Mouse (Mus musculus): ENCODE results near the gene Grk3. TPM values are rescaled to one million over a fixed set of nuclear protein-coding genes. Genes with fewer than 3 reads are reported as not detected.

Gene Grk3
- total RNA-seq (2021) = 10 to 100 TPM; 16.9 to 19.8 TPM

DNA sequence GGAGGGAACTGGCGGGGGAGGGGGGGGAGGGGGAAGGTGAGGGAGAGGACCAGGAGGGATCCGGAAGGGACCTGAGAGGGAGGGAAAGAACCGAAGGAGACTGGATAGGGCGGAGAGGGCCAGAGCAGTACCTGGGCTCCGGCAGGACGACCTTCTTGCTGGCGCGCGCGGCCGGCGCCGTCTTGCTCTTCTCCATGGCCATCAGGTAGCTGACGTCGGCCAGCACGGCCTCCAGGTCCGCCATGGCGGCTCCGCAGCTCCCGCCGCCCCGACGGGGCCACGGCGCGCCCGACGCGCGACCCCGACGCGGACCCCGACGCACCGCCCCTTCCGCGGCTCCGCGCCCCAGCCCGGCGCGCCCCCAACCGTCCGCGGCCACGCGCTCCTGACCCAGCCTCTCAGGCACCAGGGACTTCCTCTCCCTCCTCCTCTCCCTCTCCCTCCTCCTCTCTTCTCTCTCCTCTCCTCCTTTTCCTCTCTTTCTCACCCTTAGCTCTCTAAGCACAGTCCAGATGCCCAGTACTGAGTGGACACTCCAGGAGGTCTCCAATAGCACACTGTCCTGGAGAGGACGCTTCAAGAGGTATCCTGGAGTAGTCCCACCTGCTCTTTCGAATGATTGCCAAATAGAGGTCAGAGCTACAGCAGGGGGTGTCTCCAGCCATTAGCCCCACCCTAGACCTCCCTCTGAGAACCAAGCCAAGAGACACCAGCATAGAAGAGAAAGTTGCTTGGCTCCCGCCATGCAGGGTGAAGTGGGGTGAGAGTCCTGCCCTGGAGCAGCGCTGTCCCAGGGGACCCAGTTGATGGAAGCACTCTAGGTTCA lies at the start of gene Grk3:
Grk3 (minus strand) TSS at position 556 of the 826 bp plus-strand sequence.
- peak; percentile 71 for DNase-seq

DNA sequence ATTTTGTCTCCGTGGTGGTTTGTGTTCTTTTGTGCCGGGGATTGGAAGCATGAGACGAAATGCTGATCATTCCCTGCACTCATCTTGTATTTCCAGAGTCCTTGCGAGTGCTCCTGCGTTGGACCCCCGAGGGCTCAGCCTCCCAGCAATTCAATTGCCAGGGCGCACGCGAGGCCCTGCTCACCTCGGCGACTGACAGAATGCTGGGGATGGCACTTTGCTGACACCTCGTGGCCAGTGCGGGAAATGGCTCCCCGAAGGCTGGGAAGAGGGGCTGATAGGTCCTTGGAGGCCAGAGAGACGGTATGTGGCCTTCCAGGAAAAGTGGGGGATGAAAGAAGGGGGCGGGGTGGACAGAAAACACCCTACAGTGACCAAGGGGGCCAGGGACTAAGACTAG lies 38.7 kb upstream of the Grk3 start:
- DNase-seq = peak; percentile 91

DNA sequence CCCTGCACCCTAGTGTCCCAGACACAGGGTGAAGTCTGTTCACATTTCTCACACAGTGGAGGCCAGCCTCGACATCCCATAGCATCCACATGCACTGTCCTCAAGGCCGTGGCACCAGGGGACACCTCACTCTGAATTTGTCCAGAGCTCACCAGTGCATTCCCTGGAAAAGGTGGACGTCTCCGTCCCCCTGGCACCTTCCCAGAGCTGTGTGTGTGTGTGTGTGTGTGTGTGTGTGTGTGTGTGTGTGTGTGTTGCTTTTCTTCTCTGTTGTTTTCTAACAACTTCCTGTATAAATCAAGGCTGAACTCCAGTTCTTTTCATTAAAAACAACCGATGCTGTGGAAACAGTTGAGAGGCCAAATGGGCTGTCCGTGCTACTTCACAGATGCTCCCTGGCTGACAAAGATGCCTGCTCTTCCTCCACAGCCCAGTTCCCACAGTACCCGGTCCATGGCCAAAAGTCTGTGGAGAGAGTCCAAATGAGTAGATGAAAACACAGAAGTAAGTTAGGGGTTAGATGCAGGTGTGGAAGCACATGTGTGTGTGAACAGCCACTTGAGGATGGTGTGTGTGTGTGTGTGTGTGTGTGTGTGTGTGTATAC lies 35.1 kb upstream of the Grk3 start:
- DNase-seq = no peak

DNA sequence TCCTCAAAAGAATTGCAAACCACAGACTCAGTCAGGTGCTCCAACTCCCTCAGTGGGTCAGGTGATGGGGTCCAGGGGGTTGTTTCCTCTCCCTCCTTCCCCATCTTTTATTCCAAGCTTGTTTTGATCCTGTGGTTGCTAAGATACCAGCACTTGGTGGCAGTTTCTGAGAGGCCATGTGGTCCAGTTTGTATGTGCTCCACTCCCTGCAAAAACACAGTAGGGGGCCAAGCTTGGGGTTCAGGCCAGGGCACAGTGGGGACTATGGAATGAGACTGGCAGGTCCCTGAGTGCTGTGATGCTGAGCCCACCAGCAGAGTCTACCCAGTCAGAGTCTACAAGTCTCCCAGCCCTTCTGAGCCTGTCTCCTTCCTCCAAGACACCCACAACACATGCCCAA lies 34.3 kb upstream of the Grk3 start:
- DNase-seq = no peak

DNA sequence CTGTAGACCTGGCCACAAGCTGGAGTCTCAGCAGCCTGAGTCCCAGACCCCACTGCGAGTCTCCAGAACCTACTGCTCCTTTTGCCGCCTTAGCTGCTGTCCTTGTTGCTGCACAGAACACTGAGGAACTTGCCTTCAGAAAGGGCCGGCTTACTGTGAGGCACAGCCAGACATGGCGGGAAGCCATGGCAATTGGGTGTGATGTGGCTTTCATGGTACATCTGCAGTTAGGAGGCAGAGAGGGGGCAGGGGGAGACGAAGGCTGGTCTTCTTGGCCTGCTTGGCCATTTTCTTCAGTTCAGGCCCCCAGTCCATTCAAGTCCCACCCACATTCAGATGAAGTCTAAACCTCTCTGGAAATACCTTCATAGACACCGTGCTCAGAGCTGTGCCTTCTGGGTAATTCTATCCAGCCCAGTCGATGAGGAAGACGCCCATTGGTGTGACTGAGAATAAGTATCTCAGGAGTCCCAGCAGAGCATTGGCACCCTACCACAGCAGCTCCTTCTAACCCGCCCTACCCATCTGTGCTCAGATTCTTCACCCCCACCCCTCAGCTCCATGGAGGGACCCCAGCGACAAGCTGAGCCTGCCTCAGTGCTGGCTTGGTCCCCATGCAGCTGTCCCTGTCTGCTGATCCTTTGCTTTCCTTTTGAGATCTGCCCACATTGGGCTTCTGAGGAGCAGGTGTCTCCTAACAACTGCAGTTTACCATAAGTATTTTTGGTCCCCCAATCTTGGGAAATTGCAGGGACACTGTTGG lies 30.1 kb upstream of the Grk3 start:
- DNase-seq = no peak

DNA sequence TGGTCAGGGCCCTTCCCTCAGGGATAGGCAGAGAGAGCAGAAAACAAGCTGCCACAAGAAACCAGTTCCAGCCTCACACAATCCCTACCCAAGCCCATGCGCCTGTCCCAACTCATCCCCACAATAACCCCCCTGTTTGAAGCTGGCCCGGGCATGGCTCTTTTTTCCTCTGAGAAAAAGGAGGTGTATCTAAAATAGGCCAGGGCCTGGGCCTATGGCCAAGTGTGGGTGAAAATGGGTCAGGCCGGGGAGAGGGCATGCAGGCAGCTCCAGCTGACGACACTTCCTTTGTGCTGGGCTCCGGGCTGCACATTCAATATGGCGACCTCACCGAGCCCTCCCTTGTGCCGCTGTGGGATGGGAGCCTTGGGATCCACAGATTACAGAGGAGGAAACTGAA lies 27.9 kb upstream of the Grk3 start:
- peak; percentile 67 for DNase-seq

DNA sequence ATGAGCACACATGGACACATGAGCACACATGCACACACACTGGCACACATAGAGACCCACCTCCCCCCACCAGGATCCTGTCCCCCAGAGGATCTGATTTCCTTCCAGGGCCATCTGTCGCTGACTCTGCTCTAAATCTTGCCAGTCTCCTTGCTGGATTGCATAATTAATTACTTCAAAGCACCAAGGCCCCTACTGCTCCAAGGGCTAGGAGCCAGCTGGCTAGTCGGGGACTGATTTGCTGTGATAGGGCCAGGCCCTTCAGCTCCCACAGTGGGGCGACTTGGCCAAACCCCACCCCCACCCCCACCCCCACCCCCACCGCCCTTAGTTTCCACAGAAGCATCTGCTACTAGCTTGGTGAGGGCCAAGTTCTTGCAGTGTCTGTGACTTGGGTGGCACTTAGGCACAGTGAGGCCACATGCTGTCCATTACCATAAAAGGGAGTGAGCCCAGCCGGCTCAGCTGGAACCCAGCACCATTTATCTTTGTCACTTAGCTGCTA lies 26.0 kb upstream of the Grk3 start:
- DNase-seq = peak; percentile 29

DNA sequence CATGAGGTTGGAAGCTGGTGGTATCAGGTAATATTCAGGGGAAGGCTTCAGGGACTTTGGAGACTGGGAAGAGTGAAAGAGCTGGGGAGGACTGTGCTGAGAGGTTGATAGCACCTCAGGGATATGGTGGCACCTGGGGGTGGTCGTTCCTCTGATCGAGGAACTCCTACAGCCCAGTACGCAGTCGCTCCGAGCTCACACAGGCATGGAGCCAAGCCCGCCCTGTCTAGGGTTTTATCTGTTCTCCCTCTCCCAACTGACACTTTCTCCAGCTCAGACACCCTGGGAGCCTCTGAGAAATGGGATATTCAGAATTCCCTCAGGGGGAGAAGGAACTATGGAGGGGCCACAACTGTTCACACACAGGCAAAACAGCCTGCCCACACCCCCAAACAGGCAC lies 25.2 kb upstream of the Grk3 start:
- peak; percentile 61 for DNase-seq

DNA sequence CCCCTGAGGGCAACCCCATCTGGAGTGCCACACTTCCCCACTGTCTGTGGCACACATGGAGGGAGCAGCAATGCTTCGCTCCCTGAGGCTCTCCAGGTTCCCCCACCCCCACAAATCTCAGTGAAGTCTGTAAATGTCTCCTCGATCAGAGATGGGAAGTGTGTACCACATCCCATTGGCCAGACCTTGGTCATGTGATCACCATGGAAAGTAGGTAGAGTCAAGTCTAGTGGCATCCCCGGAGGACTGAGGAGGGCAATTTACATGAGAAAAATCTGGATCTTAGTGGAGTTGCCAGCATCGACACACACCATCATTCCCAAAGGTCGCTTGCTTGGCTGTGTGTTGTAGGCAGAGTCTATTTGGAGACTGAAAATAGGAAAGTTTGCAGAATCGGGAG lies 23.0 kb upstream of the Grk3 start:
- DNase-seq = no peak

DNA sequence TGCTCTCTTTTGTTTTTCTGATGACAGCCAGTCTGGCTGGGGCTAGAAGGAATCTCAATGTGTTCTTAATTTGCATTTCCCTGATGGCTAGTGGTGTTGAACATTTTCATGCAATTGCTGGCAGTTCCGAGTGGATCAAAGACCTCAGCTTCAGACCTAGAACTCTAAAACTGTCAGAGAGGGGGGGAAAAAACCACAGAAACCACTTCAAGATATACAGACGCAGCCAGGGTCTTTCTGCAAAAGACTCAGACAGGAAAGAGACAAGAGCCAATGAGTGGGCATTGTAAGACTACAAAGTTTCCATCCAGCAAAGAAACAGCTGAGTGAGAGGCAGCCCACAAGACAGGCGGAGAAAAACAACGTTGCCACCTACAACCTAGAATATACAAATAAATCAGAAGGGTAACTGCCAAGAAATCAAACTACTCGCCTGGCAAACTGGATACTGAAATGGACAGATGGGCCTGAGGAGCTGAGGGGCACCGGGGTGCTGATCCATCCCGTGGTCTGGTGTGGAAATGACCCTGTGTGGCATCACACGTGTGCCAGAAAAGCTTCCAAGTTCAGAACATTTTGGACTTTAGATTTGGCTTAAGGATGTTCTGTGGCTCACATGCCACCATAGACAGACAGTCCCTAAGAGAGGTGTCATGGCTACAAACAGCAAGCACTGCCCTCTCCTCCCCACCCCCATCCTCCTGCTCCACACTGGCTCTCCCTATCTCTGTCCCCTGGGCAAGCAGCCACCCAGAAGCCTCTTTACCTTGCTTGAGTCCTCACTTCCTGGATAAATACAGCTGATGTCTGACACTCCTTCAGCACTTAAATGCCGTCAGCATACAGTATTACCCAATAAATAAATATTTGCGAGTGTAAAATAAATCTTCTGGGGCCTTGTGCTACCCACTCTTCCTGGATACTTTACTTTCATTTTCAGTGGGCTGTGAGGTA lies 19.8 kb upstream of the Grk3 start:
- DNase-seq = peak; percentile 35

DNA sequence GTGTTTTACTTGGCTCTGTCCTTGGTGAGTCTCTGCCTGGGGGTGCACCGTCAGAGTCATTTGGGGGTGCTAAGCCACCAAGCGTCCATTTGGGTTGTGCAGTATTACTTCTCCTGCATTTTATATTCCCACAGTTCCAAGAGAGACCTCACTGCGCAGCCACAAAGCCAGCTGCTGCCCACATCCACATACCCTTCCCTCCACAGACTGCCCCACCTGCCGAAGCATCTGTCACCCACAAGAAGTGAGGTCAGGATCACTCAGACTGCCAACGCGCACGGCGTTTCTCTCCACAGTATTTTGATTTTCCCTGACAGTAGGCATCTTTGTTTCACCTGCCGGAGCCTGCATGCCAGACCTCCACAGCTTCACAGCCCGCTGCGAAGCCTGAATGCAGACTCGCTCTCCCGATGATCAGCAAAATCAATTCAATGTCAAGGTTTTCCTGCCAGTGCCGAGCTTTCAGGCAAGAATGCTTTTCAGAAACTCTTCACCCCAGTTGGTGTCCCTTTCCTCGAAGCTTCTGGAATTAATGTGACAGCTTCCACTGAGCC lies 15.7 kb upstream of the Grk3 start:
- DNase-seq = no peak

DNA sequence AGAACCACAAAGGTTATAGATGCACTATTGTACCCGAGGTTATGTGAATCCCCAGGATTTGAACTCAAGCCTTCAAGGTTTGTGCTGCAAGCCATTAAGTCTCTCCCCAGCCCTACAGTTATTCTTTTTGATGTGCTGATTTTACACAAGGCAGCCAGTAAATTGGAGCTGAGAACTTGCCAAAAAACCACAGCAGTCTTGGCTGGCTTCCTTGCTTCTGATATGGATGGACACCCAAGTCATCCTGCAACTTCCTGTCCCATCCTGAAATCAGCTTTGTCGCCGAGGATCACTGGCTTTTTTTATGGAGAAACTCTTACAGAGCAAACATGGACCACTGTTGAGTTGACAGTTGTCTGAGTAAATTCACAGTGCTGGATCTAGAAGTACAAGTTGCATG lies 14.5 kb upstream of the Grk3 start:
- DNase-seq = no peak

DNA sequence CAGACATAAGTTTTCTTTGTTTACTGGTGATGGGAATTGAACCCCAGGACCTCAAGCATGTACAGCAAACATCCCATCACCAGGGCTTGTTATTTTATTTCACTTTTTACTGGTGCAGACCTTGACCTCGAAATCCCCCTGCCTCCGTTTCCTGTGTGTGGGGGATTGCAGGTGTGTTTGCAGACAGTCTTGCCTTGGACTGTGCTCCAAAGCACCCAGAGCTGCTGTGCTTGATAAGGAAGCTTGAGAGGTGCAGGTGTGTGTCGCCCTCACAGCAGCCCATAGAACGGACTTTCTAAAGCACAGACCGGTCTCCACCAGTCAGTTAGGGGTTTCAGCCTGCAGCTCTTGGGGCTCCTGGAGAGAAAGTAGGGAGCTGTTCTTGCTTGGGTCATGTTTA lies 11.1 kb upstream of the Grk3 start:
- DNase-seq = no peak

DNA sequence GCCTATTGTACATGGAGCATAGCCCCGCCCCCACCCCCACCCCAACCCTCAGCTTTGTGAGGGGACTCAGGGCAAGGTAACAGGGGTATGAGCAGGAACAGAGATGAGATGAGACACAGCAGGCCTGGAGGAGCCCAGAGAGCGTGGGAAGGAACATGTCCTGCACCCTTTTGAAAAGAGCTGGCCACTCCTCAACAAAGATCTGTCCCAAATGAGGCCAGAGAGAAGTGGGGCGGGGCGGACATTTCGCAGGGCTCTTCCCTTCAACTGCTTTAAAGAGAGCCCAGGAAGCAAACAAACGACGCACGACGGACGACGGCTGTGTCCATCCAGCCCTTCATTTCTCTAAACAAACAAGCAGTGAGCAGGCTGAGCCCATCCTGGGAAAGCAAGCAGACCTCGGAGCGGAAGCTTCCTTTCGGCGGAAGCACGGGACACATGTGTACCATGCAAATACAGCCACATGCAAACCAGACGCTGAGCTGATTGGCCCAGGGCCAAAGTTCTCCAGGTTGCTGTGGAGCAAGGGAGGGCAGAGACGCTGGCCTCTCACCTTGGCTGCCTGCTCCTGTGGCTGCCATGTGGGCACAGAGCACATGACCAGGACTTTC lies 8.7 kb upstream of the Grk3 start:
- peak; percentile 77 for DNase-seq

DNA sequence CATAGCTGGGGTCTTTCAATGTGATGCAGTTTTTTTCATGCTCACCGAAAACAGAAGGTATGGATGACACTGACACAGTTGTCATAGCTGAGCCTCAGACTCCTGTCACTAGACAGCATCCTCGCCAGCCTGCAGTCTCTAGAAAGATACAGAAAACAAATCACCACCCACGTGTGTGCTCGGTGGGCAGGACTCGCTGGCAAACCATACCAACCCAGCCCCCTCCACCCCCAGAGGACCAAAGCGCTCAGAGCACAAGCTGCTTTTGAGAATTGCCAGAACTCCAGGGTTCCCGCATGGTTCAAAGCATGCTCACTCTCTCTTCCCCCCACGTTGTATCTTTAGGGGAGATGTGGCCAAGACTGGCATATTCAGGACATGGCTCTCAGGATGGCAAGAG lies 2.6 kb upstream of the Grk3 start:
- DNase-seq = no peak

DNA sequence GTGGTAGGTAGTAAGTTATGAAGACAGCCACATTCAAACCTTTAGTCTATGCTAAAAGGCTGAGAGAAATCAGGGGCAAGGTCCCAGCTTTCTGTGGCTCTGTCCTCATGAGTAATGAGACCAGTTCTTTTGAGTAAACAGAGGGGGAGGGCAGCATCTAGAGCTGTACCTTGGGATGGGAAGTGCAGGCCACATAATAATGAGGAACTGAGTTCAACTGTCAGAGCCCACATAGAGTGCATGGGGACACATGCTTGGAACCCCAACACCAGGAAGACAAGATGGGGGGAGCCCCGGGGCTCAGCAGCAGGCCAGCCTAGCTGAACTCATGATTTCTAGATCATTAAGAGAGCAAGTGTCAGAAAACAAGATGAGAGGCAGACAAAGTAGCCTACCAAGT lies 1.4 kb upstream of the Grk3 start:
- no peak for DNase-seq

DNA sequence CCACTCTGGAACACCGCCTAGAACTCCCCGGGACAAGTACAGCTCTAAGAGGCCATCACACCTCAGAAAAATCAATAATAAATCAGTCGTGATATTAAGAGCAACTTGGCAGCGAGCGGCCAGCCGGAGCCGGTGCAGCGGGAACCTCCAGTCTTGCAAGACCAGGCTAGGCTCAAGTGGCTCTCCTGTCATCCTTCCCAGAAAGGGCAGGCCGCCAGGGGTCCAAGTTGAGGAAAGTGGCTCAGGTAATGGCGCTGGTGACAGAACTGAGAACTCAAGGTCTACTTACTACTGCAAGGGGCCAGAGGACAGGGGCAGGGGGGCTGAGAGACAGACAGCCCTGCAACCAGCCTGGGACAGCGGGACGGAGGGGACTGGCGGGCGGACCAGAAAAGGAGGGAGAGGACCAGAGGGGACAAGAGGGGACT lies 769 bp downstream of the Grk3 start:
- DNase-seq = peak; percentile 29

DNA sequence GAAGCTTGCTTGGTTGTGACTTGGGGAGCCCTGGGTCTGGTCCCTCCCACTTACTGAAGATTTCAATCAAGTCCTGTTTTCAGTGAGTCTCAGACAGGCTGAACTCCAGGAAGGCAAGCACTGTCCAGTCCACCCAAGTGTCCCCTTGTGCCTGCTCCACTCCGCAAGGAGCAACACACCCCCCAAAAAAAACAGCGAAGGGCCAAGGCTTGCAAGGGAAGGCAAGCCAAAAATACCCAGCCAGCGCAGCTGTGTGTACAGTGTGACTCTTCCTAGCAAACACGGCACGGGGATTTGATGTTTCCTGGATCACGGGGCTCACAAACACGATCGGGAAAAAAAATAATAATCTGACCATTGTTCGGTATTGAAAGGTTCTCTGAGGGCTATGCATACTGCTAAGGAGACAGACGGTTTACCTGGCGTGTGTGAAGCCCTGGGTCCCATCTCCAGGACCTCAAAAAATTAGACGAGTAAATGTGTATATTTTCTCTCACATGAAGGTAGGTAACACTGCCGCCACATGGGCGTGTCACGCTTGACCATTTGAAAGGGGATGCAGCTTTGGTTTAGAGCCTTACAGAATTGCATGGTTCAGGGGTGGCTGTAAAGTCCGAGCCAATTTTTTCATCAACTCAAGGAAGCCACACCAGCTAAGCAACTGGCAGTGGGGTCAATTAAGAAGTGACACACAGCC lies 1.3 kb downstream of the Grk3 start:
- DNase-seq = no peak

DNA sequence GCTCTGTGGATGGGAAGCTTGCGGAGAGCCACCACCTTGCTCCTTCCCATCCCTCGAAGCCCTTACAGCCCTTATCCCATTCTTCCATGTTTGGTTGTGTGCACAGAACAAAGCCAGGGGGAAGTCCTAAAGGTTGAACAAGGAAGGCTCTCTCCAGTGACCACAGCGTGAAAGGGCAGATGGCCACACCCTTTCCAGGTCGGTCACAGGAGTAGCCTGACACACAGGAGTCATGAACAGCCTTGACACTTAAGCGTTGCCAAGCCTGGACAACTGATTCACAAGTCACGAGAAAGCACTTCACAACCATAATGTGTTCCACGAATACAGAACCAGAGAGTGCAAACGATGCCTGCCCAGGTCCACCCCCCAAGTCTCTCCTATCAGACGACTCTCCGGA lies 3.7 kb downstream of the Grk3 start:
- no peak for DNase-seq

DNA sequence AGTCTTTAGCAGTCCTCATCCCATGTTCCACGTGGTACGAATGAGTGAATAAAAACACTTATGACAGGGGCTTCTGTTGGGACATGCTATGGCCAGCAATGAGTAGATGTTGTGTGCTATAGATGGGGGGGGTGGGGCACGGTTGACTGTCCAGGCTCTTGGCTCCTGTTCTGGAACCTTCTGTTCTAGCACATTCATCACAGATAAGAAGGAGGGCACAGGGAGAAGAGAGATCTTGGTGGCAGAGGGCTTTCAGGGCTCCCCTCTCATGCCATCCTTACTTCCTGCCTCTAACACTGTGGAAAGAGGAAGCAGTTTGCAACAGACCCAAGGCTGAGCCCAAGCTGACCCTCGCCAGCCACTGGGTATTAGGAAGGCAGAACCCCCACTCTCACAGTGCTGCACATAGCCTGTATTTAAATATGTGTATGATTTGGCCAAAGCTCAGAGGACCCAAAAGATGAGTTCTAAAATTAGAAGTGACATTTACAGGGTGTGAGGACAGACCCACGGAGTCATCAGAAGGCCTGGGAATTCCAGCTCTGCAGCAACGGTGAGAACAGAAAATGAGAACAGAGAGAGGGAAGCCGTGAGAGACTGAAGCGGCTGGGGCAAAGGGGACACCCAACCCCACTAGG lies 6.3 kb downstream of the Grk3 start:
- DNase-seq = no peak
